Mouse (Mus musculus) granulocyte monocyte progenitor cell, adult 5-6 weeks (primary cell): ENCODE measurements around the gene Slc35g1. TPM values are rescaled to one million over a fixed set of nuclear protein-coding genes. Genes with fewer than 3 reads are reported as not detected.

ENCODE experiments used
- ATAC-seq: replicated peaks from 2 replicates; pipeline ENCODE4 v1.8.0; 2016; ENCODE audit warnings: mild to moderate bottlenecking, moderate TSS enrichment, inconsistent platforms; ENCODE audit not compliant: poor library complexity, severe bottlenecking
- total RNA-seq, 2 experiments: library from RNA; stranded (forward) in 1 of 2; stranded (reverse) in 1 of 2; fragments of 200-712, 200-1000 nt in 1 of 2; fragments of >200 nt in 1 of 2; fragmentation: Nextera tagmentation in 1 of 2; gene quantifications; 2 replicates each; pipeline ENCODE4 v1.2.3; 2014 to 2017

Slc35g1 gene
- total RNA-seq (2014; fragmentation: Nextera tagmentation) (12.1 and 14.0 TPM in 2 replicates), total RNA-seq (2017) (7.9 and 13.2 TPM in 2 replicates)

- peak; percentile 84 for ATAC-seq
Observed at GRCm38 (mm10) chr19:38395701-38396632, at the start of gene Slc35g1. Gene Slc35g1 (plus strand): TSS chr19:38395980.

- no peak for ATAC-seq
Observed at GRCm38 (mm10) chr19:38348271-38349012, 47.3 kb upstream of the Slc35g1 start.

- ATAC-seq: no peak
Observed at GRCm38 (mm10) chr19:38349013-38349341, 46.8 kb upstream of the Slc35g1 start.

GRCm38 (mm10) chr19:38351202-38351601 is 44.6 kb upstream of the Slc35g1 start:
- ATAC-seq: no peak

GRCm38 (mm10) chr19:38351728-38352127 is 44.1 kb upstream of the Slc35g1 start:
- no peak for ATAC-seq

- ATAC-seq: peak; percentile 73
Observed at GRCm38 (mm10) chr19:38352495-38353130, 43.2 kb upstream of the Slc35g1 start.

- ATAC-seq: no peak
Observed at GRCm38 (mm10) chr19:38354279-38354678, 41.5 kb upstream of the Slc35g1 start.

GRCm38 (mm10) chr19:38354819-38355360 is 40.9 kb upstream of the Slc35g1 start:
- no peak for ATAC-seq

- ATAC-seq: no peak
Observed at GRCm38 (mm10) chr19:38356211-38356828, 39.5 kb upstream of the Slc35g1 start.

GRCm38 (mm10) chr19:38357956-38358623 is 37.7 kb upstream of the Slc35g1 start:
- ATAC-seq: no peak

- no peak for ATAC-seq
Observed at GRCm38 (mm10) chr19:38359287-38359686, 36.5 kb upstream of the Slc35g1 start.

- no peak for ATAC-seq
Observed at GRCm38 (mm10) chr19:38361850-38362249, 33.9 kb upstream of the Slc35g1 start.

GRCm38 (mm10) chr19:38363358-38363757 is 32.4 kb upstream of the Slc35g1 start:
- no peak for ATAC-seq

- ATAC-seq: no peak
Observed at GRCm38 (mm10) chr19:38363879-38364659, 31.7 kb upstream of the Slc35g1 start.

GRCm38 (mm10) chr19:38364939-38365614 is 30.7 kb upstream of the Slc35g1 start:
- no peak for ATAC-seq

- no peak for ATAC-seq
Observed at GRCm38 (mm10) chr19:38372460-38373102, 23.2 kb upstream of the Slc35g1 start.

- ATAC-seq: no peak
Observed at GRCm38 (mm10) chr19:38373371-38373770, 22.4 kb upstream of the Slc35g1 start.

- no peak for ATAC-seq
Observed at GRCm38 (mm10) chr19:38383769-38384168, 12.0 kb upstream of the Slc35g1 start.
